Mouse (Mus musculus): ENCODE results near the gene Ric1. TPM values are rescaled to one million over a fixed set of nuclear protein-coding genes. Genes with fewer than 3 reads are reported as not detected.

The Ric1 gene
- total and polyA plus RNA-seq, 3 experiments: 41.0 to 77.2 (median 54.2) TPM

GRCm38 (mm10) chr19:29485257-29485948 is 36.7 kb upstream of the Ric1 start:
- no peak for DNase-seq (ENCODE audit: low read depth, low spot score)
- Histone ChIP-seq H3K27me3 (ENCODE audit: control insufficient read depth in 1 of 2, insufficient read depth in 2 of 2, low read length in 2 of 2) (no peaks in the 10 kb centered on the region), H3K27ac (ENCODE audit: control insufficient read depth, low read depth, low read length) (no peak overlapping the region), H3K4me1 (ENCODE audit: control insufficient read depth in 1 of 2, insufficient read depth in 2 of 2, low read length in 2 of 2) (peaks cover 21 to 47% of the 10 kb centered on the region in 2 experiments), H3K9ac (ENCODE audit: control insufficient read depth, low read depth, low read length, poor library complexity, severe bottlenecking) (no peak overlapping the region), H3K79me2 (ENCODE audit: control insufficient read depth, insufficient read depth, low read length, poor library complexity) (no peaks in the 10 kb centered on the region), H3K4me3 (ENCODE audit: control insufficient read depth in 1 of 2, insufficient read depth in 1 of 2, low read depth in 2 of 2, low read length in 2 of 2) (no peak overlapping the region), H3K9me3 (replicated peaks; ENCODE audit: insufficient read depth, low read length) (no peaks in the 10 kb centered on the region), H3K36me3 (ENCODE audit: control insufficient read depth in 1 of 2, insufficient read depth in 2 of 2, low read length in 2 of 2) (peaks cover 0 to 34% of the 10 kb centered on the region in 2 experiments; a peak in 2 of 4 replicates)
- TF ChIP-seq POLR2A (IDR thresholded peaks at IDR 0.05; ENCODE audit: control insufficient read depth in 1 of 2, insufficient read depth in 1 of 2, low read depth in 1 of 2, low read length in 2 of 2, poor library complexity in 1 of 2) (no peak), ZMIZ1 (IDR thresholded peaks at IDR 0.05; ENCODE audit: low read depth, low read length) (no peak), HCFC1 (IDR thresholded peaks at IDR 0.05; ENCODE audit: low read depth, low read length) (no peak), JUND (IDR thresholded peaks at IDR 0.05; ENCODE audit: low read depth, low read length) (no peak), MAZ (IDR thresholded peaks at IDR 0.05; ENCODE audit: low read depth, low read length) (no peak), ZNF384 (IDR thresholded peaks at IDR 0.05; ENCODE audit: low read depth, low read length) (no peak)

GRCm38 (mm10) chr19:29486545-29487206 is 35.4 kb upstream of the Ric1 start:
- Histone ChIP-seq H3K36me3 (ENCODE audit: control insufficient read depth in 1 of 2, insufficient read depth in 2 of 2, low read length in 2 of 2) (peaks cover 0 to 28% of the 10 kb centered on the region in 2 experiments; a peak in 2 of 4 replicates), H3K79me2 (ENCODE audit: control insufficient read depth, insufficient read depth, low read length, poor library complexity) (no peaks in the 10 kb centered on the region), H3K27ac (ENCODE audit: control insufficient read depth, low read depth, low read length) (0 out of 2 replicates have a peak overlapping the region, but pooled peaks have one; percentile 15), H3K27me3 (ENCODE audit: control insufficient read depth in 1 of 2, insufficient read depth in 2 of 2, low read length in 2 of 2) (no peaks in the 10 kb centered on the region), H3K4me1 (ENCODE audit: control insufficient read depth in 1 of 2, insufficient read depth in 2 of 2, low read length in 2 of 2) (peaks cover 14 to 37% of the 10 kb centered on the region in 2 experiments), H3K9me3 (replicated peaks; ENCODE audit: insufficient read depth, low read length) (no peaks in the 10 kb centered on the region), H3K4me3 (ENCODE audit: control insufficient read depth in 1 of 2, insufficient read depth in 1 of 2, low read depth in 2 of 2, low read length in 2 of 2) (no peak overlapping the region), H3K9ac (ENCODE audit: control insufficient read depth, low read depth, low read length, poor library complexity, severe bottlenecking) (no peak overlapping the region)
- peak; percentile 66 for DNase-seq (ENCODE audit: low read depth, low spot score)
- TF ChIP-seq JUND (IDR thresholded peaks at IDR 0.05; ENCODE audit: low read depth, low read length): no peak
- no peak for TF ChIP-seq GABPA (IDR thresholded peaks at IDR 0.05; ENCODE audit: low read depth, low read length)
- TF ChIP-seq SIN3A (IDR thresholded peaks at IDR 0.05; ENCODE audit: low read length): no peak
- TF ChIP-seq UBTF (IDR thresholded peaks at IDR 0.05; ENCODE audit: borderline replicate concordance, insufficient read depth, low read depth, low read length): no peak
- TF ChIP-seq ZKSCAN1 (IDR thresholded peaks at IDR 0.05; ENCODE audit: low read depth, low read length): no peak
- peak in 1 of 2 experiments; percentile 42; a peak in 2 of 4 replicates for TF ChIP-seq EP300 (IDR thresholded peaks at IDR 0.05; ENCODE audit: low read depth in 1 of 2, low read length in 2 of 2)
- TF ChIP-seq MAFK (IDR thresholded peaks at IDR 0.05; ENCODE audit: borderline replicate concordance, low read depth, low read length): no peak
- TF ChIP-seq TBP (IDR thresholded peaks at IDR 0.05; ENCODE audit: low read depth, low read length): no peak
- no peak for TF ChIP-seq NELFE (IDR thresholded peaks at IDR 0.05; ENCODE audit: low read depth, low read length)
- 0 out of 2 replicates have a peak, but pooled peaks have one; percentile 47 for TF ChIP-seq USF1 (IDR thresholded peaks at IDR 0.05; ENCODE audit: low read depth, low read length)
- TF ChIP-seq ZNF384 (IDR thresholded peaks at IDR 0.05; ENCODE audit: low read depth, low read length): no peak
- no peak for TF ChIP-seq POLR2AphosphoS2 (IDR thresholded peaks at IDR 0.05; ENCODE audit: low read length)
- no peak for TF ChIP-seq MYC (IDR thresholded peaks at IDR 0.05; ENCODE audit: low read depth, low read length)
- TF ChIP-seq CTCF (IDR thresholded peaks at IDR 0.05 in 2 of 3, conservative IDR thresholded peaks at IDR 0.05 in 1 of 3; ENCODE audit: control insufficient read depth in 1 of 3, insufficient read depth in 1 of 3, low read depth in 2 of 3, low read length in 3 of 3, poor library complexity in 1 of 3, severe bottlenecking in 1 of 3): no peak
- no peak for TF ChIP-seq CHD2 (IDR thresholded peaks at IDR 0.05; ENCODE audit: low read length)
- TF ChIP-seq BHLHE40 (IDR thresholded peaks at IDR 0.05; ENCODE audit: borderline replicate concordance, low read depth, low read length): peak; percentile 56; the same call in 1 of the 2 replicates
- TF ChIP-seq ZMIZ1 (IDR thresholded peaks at IDR 0.05; ENCODE audit: low read depth, low read length): no peak
- TF ChIP-seq ETS1 (IDR thresholded peaks at IDR 0.05; ENCODE audit: low read depth, low read length): peak; percentile 23; the same call in 1 of the 2 replicates
- no peak for TF ChIP-seq RAD21 (IDR thresholded peaks at IDR 0.05; ENCODE audit: low read depth, low read length)
- TF ChIP-seq USF2 (IDR thresholded peaks at IDR 0.05; ENCODE audit: borderline replicate concordance in 1 of 2, insufficient read depth in 1 of 2, low read depth in 1 of 2, low read length in 2 of 2): no peak
- no peak for TF ChIP-seq E2F4 (IDR thresholded peaks at IDR 0.05; ENCODE audit: borderline replicate concordance, low read depth, low read length)
- TF ChIP-seq GATA1 (IDR thresholded peaks at IDR 0.05; ENCODE audit: low read depth, low read length): no peak
- TF ChIP-seq MEF2A (IDR thresholded peaks at IDR 0.05; ENCODE audit: extremely low read depth, insufficient replicate concordance, low read depth, low read length, poor library complexity, severe bottlenecking): no peak
- TF ChIP-seq MAZ (IDR thresholded peaks at IDR 0.05; ENCODE audit: low read depth, low read length): 0 out of 2 replicates have a peak, but pooled peaks have one; percentile 19
- TF ChIP-seq POLR2A (IDR thresholded peaks at IDR 0.05; ENCODE audit: control insufficient read depth in 1 of 2, insufficient read depth in 1 of 2, low read depth in 1 of 2, low read length in 2 of 2, poor library complexity in 1 of 2): no peak
- no peak for TF ChIP-seq RCOR1 (IDR thresholded peaks at IDR 0.05; ENCODE audit: low read depth, low read length)

Measured in MEL (cell line).